Mouse (Mus musculus): ENCODE results near the gene Cpa4. TPM values are rescaled to one million over a fixed set of nuclear protein-coding genes. Genes with fewer than 3 reads are reported as not detected.
A peak's percentile ranks its signal among the peaks of the same experiment; 100 is the strongest.

Gene Cpa4
- polyA plus RNA-seq, 1 experiment from 2014 or later, result 5.6 TPM

DNA sequence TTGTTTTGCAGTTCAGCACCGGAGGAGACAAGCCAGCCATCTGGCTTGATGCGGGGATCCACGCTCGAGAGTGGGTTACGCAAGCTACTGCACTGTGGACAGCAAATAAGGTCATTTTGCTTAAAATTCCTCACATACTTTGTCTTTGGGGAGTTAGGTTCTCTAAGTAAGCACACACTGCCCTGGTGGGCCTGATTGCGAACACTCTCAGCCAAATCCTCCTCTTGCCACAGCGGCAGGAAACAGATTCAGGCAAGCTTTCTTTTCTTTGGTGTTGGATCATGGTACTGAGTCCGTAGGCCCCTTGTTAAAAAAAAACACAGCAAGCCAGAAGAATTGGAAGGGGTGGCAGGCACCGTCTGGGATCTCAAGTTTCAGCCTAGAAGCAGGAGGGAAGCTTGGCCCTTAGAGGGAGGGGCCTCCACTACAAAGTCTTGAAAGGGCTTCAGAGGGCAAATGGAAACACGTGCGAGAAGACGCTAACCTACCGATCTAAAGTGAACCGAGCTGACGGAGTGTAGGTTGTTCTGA, 18.9 kb upstream of the Cpa4 start:
- Histone ChIP-seq H3K9ac (ENCODE audit: low read length) (peak overlapping the region; percentile 30), H3K4me2 (ENCODE audit: low read depth, low read length, severe bottlenecking) (peak overlapping the region; percentile 33; the same call in 1 of the 2 replicates), H3K4me3 (ENCODE audit: low read depth, low read length) (no peak overlapping the region), H3K36me3 (ENCODE audit: control insufficient read depth, insufficient read depth, low read length) (no peaks in the 10 kb centered on the region), H3K9me3 (ENCODE audit: control insufficient read depth, low read length) (no peaks in the 10 kb centered on the region; the same call in 1 of the 2 replicates), H3K27me3 (ENCODE audit: control insufficient read depth, insufficient read depth, low read length) (no peaks in the 10 kb centered on the region), H3K27ac (ENCODE audit: low read depth, low read length) (peak overlapping the region; percentile 92), H3K4me1 (replicated peaks; ENCODE audit: control insufficient read depth, insufficient read depth, low read length) (peaks cover 24% of the 10 kb centered on the region)
- peak; percentile 25; the same call in 1 of the 2 replicates for ATAC-seq (replicated peaks; ENCODE audit: low FRiP score)
- peak; percentile 79 for DNase-seq (ENCODE audit: low spot score)
- 5% methylated on average over 15 of the region's 15 CpGs for WGBS

DNA sequence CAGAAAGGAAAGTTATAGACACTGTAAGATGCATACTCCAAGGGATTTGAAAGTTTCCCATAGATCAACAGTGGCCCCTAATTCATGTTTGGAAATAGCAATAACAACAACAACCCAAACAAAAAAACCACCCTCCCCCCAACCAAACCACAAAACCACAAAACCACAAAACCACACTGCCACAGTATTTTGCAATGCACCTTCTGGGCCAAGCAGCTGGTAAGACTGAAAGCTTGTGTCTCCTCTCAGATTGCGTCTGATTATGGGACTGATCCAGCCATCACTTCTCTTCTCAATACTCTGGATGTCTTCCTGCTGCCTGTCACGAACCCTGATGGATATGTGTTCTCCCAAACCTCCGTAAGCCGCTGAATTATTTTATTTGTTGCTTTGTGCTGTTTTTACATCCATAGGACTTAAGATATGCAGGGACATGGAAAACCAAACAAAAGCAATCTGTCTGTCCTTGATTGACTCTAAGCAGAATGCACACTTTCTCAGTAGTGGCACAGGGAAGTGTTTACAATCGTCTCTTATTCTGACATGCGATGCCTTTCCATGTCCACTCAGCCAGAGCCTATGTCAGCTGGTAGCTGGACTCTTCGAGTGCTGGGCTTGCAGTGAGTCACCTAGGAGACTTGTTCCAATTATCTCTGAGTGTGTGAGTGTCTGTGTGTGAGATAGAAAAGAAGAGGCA, 17.5 kb upstream of the Cpa4 start:
- Histone ChIP-seq H3K4me3 (ENCODE audit: low read depth, low read length) (no peak overlapping the region), H3K4me1 (replicated peaks; ENCODE audit: control insufficient read depth, insufficient read depth, low read length) (peaks cover 21% of the 10 kb centered on the region), H3K27ac (ENCODE audit: low read depth, low read length) (peak overlapping the region; percentile 63), H3K4me2 (ENCODE audit: low read depth, low read length, severe bottlenecking) (no peak overlapping the region), H3K9me3 (ENCODE audit: control insufficient read depth, low read length) (no peaks in the 10 kb centered on the region; the same call in 1 of the 2 replicates), H3K27me3 (ENCODE audit: control insufficient read depth, insufficient read depth, low read length) (no peaks in the 10 kb centered on the region), H3K9ac (ENCODE audit: low read length) (no peak overlapping the region), H3K36me3 (ENCODE audit: control insufficient read depth, insufficient read depth, low read length) (no peaks in the 10 kb centered on the region)
- WGBS, result 72% methylated on average over 7 of the region's 7 CpGs
- peak; percentile 44 for DNase-seq (ENCODE audit: low spot score)
- no peak for ATAC-seq (replicated peaks; ENCODE audit: low FRiP score)

DNA sequence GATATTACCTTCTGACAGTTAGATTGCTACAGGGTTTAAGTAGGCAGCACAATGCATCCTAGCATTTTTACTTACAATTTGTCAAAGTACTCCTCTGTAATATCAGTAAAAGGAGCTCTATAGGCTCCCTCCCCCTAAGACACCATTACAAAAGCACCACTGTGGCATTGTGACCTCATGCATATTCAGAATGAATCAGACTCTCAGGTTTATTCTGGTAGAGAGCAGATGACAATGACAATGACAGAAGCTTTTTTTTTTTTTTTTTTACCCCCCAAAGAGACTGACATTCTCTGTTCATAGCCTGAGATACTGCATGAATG, 17.0 kb upstream of the Cpa4 start:
- H3K27ac ChIP-seq (ENCODE audit: low read depth, low read length), result peak overlapping the region; percentile 63
- H3K9ac ChIP-seq (ENCODE audit: low read length), result no peak overlapping the region
- ATAC-seq (replicated peaks; ENCODE audit: low FRiP score) (0 out of 2 replicates have a peak, but pooled peaks have one; percentile 23), DNase-seq (ENCODE audit: low spot score) (no peak)
- H3K4me1 ChIP-seq (replicated peaks; ENCODE audit: control insufficient read depth, insufficient read depth, low read length), result peaks cover 21% of the 10 kb centered on the region
- H3K9me3 ChIP-seq (ENCODE audit: control insufficient read depth, low read length), result no peaks in the 10 kb centered on the region; the same call in 1 of the 2 replicates
- no peak overlapping the region for H3K4me2 ChIP-seq (ENCODE audit: low read depth, low read length, severe bottlenecking)
- H3K4me3 ChIP-seq (ENCODE audit: low read depth, low read length), result no peak overlapping the region
- H3K36me3 ChIP-seq (ENCODE audit: control insufficient read depth, insufficient read depth, low read length), result no peaks in the 10 kb centered on the region
- H3K27me3 ChIP-seq (ENCODE audit: control insufficient read depth, insufficient read depth, low read length), result no peaks in the 10 kb centered on the region

- ATAC-seq (replicated peaks; ENCODE audit: low FRiP score), result peak; percentile 58
- no peaks in the 10 kb centered on the region; the same call in 1 of the 2 replicates for H3K9me3 ChIP-seq (ENCODE audit: control insufficient read depth, low read length)
- H3K36me3 ChIP-seq (ENCODE audit: control insufficient read depth, insufficient read depth, low read length), result no peaks in the 10 kb centered on the region
- no peak overlapping the region for H3K4me3 ChIP-seq (ENCODE audit: low read depth, low read length)
- 12% methylated on average over 23 of the region's 23 CpGs for WGBS
- H3K4me1 ChIP-seq (replicated peaks; ENCODE audit: control insufficient read depth, insufficient read depth, low read length), result peaks cover 18% of the 10 kb centered on the region
- peak overlapping the region; percentile 84 for H3K27ac ChIP-seq (ENCODE audit: low read depth, low read length)
- H3K27me3 ChIP-seq (ENCODE audit: control insufficient read depth, insufficient read depth, low read length), result no peaks in the 10 kb centered on the region
- DNase-seq (ENCODE audit: low spot score), result peak; percentile 77
- peak overlapping the region; percentile 58; the same call in 1 of the 2 replicates for H3K9ac ChIP-seq (ENCODE audit: low read length)
- peak overlapping the region; percentile 26; the same call in 1 of the 2 replicates for H3K4me2 ChIP-seq (ENCODE audit: low read depth, low read length, severe bottlenecking)
These were observed 16.3 kb upstream of the Cpa4 start for GRCm38 (mm10) chr6:30551644-30552580.

DNA sequence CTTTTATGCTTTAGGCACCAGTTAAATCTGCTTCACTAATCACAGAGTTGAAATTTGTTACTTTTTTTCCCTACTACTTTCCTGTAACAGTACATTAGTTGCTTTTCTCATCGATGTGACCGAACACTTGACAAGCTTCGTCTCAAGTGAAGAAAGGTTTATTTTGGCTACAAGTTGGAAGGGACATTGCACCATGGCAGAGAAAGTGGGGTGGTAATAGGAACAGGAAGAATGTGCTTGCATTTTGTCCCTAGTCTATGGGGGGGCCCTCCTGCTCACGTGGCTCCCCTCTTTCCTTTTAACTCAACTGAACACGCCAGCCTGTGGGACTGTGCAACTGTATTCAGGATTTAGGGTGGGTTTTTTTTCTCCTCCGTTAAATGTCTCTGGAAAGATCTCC, 15.5 kb upstream of the Cpa4 start:
- no peaks in the 10 kb centered on the region for H3K27me3 ChIP-seq (ENCODE audit: control insufficient read depth, insufficient read depth, low read length)
- H3K4me1 ChIP-seq (replicated peaks; ENCODE audit: control insufficient read depth, insufficient read depth, low read length), result peaks cover 17% of the 10 kb centered on the region
- no peak overlapping the region for H3K4me2 ChIP-seq (ENCODE audit: low read depth, low read length, severe bottlenecking)
- no peaks in the 10 kb centered on the region; the same call in 1 of the 2 replicates for H3K9me3 ChIP-seq (ENCODE audit: control insufficient read depth, low read length)
- no peaks in the 10 kb centered on the region for H3K36me3 ChIP-seq (ENCODE audit: control insufficient read depth, insufficient read depth, low read length)
- no peak overlapping the region; the same call in 1 of the 2 replicates for H3K27ac ChIP-seq (ENCODE audit: low read depth, low read length)
- ATAC-seq (replicated peaks; ENCODE audit: low FRiP score) (no peak; the same call in 1 of the 2 replicates), DNase-seq (ENCODE audit: low spot score) (no peak)
- no peak overlapping the region for H3K4me3 ChIP-seq (ENCODE audit: low read depth, low read length)
- H3K9ac ChIP-seq (ENCODE audit: low read length), result no peak overlapping the region
- 49% methylated on average over 6 of the region's 6 CpGs for WGBS

DNA sequence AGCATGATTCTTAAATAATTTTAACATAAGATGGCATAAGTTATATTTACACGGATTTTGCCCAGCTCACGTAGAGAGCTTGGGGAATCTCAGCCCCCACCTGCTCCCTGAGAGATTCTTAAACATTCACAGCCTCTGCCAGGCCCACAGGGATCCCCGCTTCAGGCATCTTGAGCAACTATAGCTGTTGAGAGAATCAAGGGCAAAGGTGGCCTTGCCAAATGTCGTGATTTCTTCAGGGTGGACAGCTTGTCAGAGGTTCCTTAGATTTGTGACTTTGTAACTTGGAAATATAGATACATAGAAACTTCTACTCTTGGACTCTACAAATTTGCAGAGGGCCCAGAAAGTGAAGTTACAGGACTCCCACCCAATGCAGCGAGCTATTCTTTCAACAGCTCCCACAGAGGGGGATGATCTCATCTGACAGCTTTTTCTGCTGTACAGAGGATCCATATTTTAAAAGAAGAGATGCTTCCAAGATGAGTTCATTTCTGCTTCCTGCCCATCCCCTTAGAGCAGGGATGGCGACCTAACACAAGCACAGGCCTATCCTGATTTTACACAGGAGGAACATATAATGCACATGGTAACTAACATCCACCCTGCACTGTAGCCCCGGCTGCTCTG, 14.7 kb upstream of the Cpa4 start:
- 80% methylated on average over 7 of the region's 7 CpGs for WGBS
- no peaks in the 10 kb centered on the region for H3K36me3 ChIP-seq (ENCODE audit: control insufficient read depth, insufficient read depth, low read length)
- H3K4me1 ChIP-seq (replicated peaks; ENCODE audit: control insufficient read depth, insufficient read depth, low read length), result peaks cover 12% of the 10 kb centered on the region; the same call in 1 of the 2 replicates

DNA sequence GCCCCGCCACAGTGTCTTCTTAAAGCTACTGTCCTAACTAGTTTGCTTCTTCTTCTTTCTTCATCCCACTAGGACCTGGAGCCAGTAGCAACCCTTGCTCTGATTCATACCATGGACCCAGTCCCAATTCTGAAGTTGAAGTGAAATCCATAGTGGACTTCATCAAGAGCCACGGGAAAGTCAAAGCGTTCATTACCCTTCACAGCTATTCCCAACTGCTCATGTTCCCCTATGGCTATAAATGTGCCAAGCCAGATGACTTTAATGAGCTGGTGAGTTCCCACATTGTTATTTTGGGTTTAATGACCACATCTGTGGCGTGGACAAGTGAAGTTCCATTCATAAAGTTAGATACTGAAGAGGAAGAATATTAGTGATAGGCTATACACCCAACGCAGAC, 14.1 kb upstream of the Cpa4 start:
- H3K9ac ChIP-seq (ENCODE audit: low read length), result no peak overlapping the region
- peaks cover 11% of the 10 kb centered on the region; the same call in 1 of the 2 replicates for H3K4me1 ChIP-seq (replicated peaks; ENCODE audit: control insufficient read depth, insufficient read depth, low read length)
- H3K9me3 ChIP-seq (ENCODE audit: control insufficient read depth, low read length), result no peaks in the 10 kb centered on the region; the same call in 1 of the 2 replicates
- ATAC-seq (replicated peaks; ENCODE audit: low FRiP score), result no peak
- H3K4me3 ChIP-seq (ENCODE audit: low read depth, low read length), result no peak overlapping the region
- no peak overlapping the region for H3K4me2 ChIP-seq (ENCODE audit: low read depth, low read length, severe bottlenecking)
- no peak overlapping the region for H3K27ac ChIP-seq (ENCODE audit: low read depth, low read length)
- no peaks in the 10 kb centered on the region for H3K27me3 ChIP-seq (ENCODE audit: control insufficient read depth, insufficient read depth, low read length)
- no peaks in the 10 kb centered on the region for H3K36me3 ChIP-seq (ENCODE audit: control insufficient read depth, insufficient read depth, low read length)
- DNase-seq (ENCODE audit: low spot score), result no peak
- 92% methylated on average over 5 of the region's 5 CpGs for WGBS

More for the DNA sequence above, 14.7 kb upstream of the Cpa4 start:
- no peaks in the 10 kb centered on the region for H3K27me3 ChIP-seq (ENCODE audit: control insufficient read depth, insufficient read depth, low read length)
- ATAC-seq (replicated peaks; ENCODE audit: low FRiP score) (no peak), DNase-seq (ENCODE audit: low spot score) (peak; percentile 47)
- H3K4me2 ChIP-seq (ENCODE audit: low read depth, low read length, severe bottlenecking), result no peak overlapping the region
- H3K27ac ChIP-seq (ENCODE audit: low read depth, low read length), result no peak overlapping the region
- H3K4me3 ChIP-seq (ENCODE audit: low read depth, low read length), result no peak overlapping the region
- no peaks in the 10 kb centered on the region; the same call in 1 of the 2 replicates for H3K9me3 ChIP-seq (ENCODE audit: control insufficient read depth, low read length)
- H3K9ac ChIP-seq (ENCODE audit: low read length), result no peak overlapping the region

- Histone ChIP-seq H3K27me3 (ENCODE audit: control insufficient read depth, insufficient read depth, low read length) (no peaks in the 10 kb centered on the region), H3K4me2 (ENCODE audit: low read depth, low read length, severe bottlenecking) (no peak overlapping the region), H3K27ac (ENCODE audit: low read depth, low read length) (no peak overlapping the region), H3K9ac (ENCODE audit: low read length) (no peak overlapping the region), H3K36me3 (ENCODE audit: control insufficient read depth, insufficient read depth, low read length) (no peaks in the 10 kb centered on the region), H3K4me1 (replicated peaks; ENCODE audit: control insufficient read depth, insufficient read depth, low read length) (peaks cover 6% of the 10 kb centered on the region; the same call in 1 of the 2 replicates), H3K4me3 (ENCODE audit: low read depth, low read length) (no peak overlapping the region), H3K9me3 (ENCODE audit: control insufficient read depth, low read length) (no peaks in the 10 kb centered on the region; the same call in 1 of the 2 replicates)
- DNase-seq (ENCODE audit: low spot score), result peak; percentile 47
- ATAC-seq (replicated peaks; ENCODE audit: low FRiP score), result no peak
- WGBS, result 92% methylated on average over 5 of the region's 5 CpGs
These were observed 13.5 kb upstream of the Cpa4 start for GRCm38 (mm10) chr6:30554621-30555170.
